Mouse (Mus musculus) large intestine, adult 2 months (tissue): ENCODE data around the gene Susd6. TPM values are rescaled to one million over a fixed set of nuclear protein-coding genes. Genes with fewer than 3 reads are reported as not detected.

Experiments
- DNase-seq: peaks from one replicate; pipeline ENCODE4 v3.0.0-alpha.2; 2012; ENCODE audit warnings: low read depth, low spot score
- WGBS: fragments of 180-500 bp; shearing (Covaris S2); methylation state at CpG from one replicate; pipeline ENCODE4 v1.1.7; 2018; 5-methylcytosine and 5-hydroxymethylcytosine counted together
- polyA plus RNA-seq: library from polyadenylated mRNA; depleted of rRNA; stranded (reverse); fragments of >200 nt; gene quantifications from 2 replicates; pipeline ENCODE4 v1.2.3, GENCODE M21; 2012; rRNA removed

Susd6 gene
- polyA plus RNA-seq, 1 experiment, result 24.4 TPM

DNA sequence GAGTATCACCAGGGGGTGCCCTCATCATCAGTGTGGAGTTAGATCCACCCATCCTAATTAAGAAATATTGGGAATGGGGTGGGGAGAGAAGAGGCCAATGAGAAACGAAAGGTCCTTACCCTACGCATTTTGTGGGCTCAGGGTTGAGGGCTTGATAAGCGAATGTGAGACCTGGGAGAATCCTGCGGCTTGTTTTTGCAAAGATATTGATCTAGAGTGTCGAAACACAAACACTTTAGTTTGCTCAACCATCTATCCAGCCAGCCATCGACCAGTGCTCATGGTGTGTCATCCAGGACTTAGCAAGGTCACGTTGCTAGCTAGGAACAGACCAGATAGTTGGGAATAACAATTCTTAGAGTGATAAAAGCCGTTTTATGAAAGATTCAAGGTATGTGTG lies 119.3 kb downstream of the Susd6 start:
- no peak for DNase-seq
- WGBS, result 79% methylated on average over 8 of the region's 8 CpGs

- 50% methylated on average over 7 of the region's 7 CpGs for WGBS
- DNase-seq, result no peak
Measured at GRCm38 (mm10) chr12:80917764-80918163, 127.5 kb downstream of the Susd6 start.

GRCm38 (mm10) chr12:80921301-80921700 lies 131.0 kb downstream of the Susd6 start:
- 91% methylated on average over 5 of the region's 5 CpGs for WGBS
- DNase-seq, result no peak

GRCm38 (mm10) chr12:80922869-80923268 lies 132.6 kb downstream of the Susd6 start:
- DNase-seq, result no peak
- 6% methylated on average over 7 of the region's 7 CpGs for WGBS

- 33% methylated on average over 5 of the region's 5 CpGs for whole genome bisulfite sequencing
Measured at GRCm38 (mm10) chr12:80923602-80924001, 133.3 kb downstream of the Susd6 start.

GRCm38 (mm10) chr12:80924205-80924604 lies 133.9 kb downstream of the Susd6 start:
- no peak for DNase-seq
- WGBS, result 25% methylated on average over 3 of the region's 3 CpGs

More at GRCm38 (mm10) chr12:80923602-80924001, 133.3 kb downstream of the Susd6 start:
- DNase-seq, result no peak

DNA sequence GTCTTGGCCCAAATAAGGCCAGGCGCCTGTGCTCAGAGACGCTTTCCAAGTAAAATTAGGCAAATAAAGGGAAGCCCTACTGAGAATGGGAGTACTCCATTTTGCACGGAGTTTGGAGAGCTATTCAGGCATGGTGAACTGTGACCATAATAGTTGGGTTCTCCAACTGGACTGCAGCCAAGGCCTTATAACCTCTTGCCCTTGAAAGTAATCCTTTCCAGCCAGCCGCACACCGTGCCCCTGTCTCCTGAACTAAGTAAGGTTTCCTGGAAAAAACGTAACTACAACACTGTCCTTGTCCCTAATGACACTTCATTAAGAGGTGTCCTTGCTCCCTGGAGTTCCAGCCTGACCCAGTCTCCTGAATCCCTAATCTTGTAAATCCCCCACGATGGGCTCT lies 135.6 kb downstream of the Susd6 start:
- WGBS, result 35% methylated on average over 7 of the region's 7 CpGs

DNA sequence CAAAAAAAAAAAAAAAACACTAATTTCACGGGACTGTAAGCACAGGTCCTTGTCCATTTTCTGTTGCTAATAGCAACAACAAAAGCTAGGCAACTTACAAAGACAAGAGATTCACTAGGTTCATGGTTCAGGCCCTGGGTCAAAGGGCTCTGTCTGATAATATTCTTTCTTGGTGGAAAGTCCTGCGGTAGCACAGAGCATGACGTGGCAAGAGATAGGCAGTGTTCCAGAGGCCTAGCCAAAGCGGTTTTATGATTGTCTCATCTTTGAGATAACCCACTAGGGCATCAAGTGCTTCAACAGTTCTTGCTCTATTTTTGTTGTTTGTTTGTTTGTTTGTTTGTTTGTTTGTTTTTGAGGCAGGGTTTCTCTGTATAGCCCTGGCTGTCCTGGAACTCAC lies 136.2 kb downstream of the Susd6 start:
- DNase-seq, result no peak
- WGBS, result 52% methylated on average over 4 of the region's 4 CpGs

More for the DNA sequence above, 135.6 kb downstream of the Susd6 start:
- no peak for DNase-seq

GRCm38 (mm10) chr12:80927518-80927917 lies 137.2 kb downstream of the Susd6 start:
- no peak for DNase-seq
- WGBS, result 71% methylated on average over 1 of the region's 1 CpGs

- DNase-seq, result no peak
- 32% methylated on average over 3 of the region's 3 CpGs for WGBS
Measured at GRCm38 (mm10) chr12:80928881-80929280, 138.6 kb downstream of the Susd6 start.

GRCm38 (mm10) chr12:80930141-80930540 lies 139.8 kb downstream of the Susd6 start:
- WGBS, result 36% methylated on average over 7 of the region's 7 CpGs
- DNase-seq, result no peak

Other genes starting within 250 kb of the Susd6 start
- 45.1 and 87.2 TPM in 2 replicates for gene Slc39a9, start 146.6 kb upstream of the Susd6 start, polyA plus RNA-seq
- 41.8 and 42.0 TPM in 2 replicates for gene Erh, start 146.2 kb upstream of the Susd6 start, polyA plus RNA-seq
- 0.29 and 0.30 TPM in 2 replicates for gene Plekhd1, start 97.9 kb upstream of the Susd6 start, polyA plus RNA-seq
- 0.02 and 0.05 TPM in 2 replicates for gene Ccdc177, start 29.8 kb upstream of the Susd6 start, polyA plus RNA-seq
- 164 and 292 TPM in 2 replicates for gene Srsf5, start 155.0 kb downstream of the Susd6 start, polyA plus RNA-seq
- gene Slc10a1, start 178.2 kb downstream of the Susd6 start, polyA plus RNA-seq, result not detected in 2 replicates
- gene Smoc1, start 236.3 kb downstream of the Susd6 start, polyA plus RNA-seq, result 2.9 and 3.8 TPM in 2 replicates